Mouse (Mus musculus) retina, postnatal 1 day (tissue): ENCODE results near the gene Atic.
A peak's percentile ranks its signal among the peaks of the same experiment; 100 is the strongest.

Experiments
- DNase-seq: peaks from one replicate; pipeline ENCODE4 v3.0.0-alpha.2; 2012

Gene Atic

GRCm38 (mm10) chr1:71595365-71595764, 38.4 kb downstream of the Atic start:
- DNase-seq: no peak

DNA sequence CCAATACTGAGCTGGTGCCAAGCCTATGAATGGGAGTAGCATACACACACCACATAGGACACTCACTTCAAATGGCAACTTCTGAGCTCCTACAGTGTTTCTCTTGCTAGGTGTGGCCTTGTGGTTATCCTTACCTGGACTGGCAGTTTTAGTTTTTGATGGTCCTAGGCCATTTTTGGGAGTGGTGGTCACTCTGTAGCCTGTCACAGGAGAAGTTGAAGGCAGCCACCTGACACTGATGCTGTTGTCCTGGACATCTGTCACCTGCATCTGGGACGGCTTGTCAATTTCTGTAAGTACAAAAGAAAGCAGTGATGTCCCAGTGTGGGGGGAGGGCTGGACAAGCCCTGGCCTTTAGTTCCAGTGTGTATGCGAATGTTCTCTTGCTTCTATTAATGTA, 48.8 kb downstream of the Atic start:
- no peak for DNase-seq

DNA sequence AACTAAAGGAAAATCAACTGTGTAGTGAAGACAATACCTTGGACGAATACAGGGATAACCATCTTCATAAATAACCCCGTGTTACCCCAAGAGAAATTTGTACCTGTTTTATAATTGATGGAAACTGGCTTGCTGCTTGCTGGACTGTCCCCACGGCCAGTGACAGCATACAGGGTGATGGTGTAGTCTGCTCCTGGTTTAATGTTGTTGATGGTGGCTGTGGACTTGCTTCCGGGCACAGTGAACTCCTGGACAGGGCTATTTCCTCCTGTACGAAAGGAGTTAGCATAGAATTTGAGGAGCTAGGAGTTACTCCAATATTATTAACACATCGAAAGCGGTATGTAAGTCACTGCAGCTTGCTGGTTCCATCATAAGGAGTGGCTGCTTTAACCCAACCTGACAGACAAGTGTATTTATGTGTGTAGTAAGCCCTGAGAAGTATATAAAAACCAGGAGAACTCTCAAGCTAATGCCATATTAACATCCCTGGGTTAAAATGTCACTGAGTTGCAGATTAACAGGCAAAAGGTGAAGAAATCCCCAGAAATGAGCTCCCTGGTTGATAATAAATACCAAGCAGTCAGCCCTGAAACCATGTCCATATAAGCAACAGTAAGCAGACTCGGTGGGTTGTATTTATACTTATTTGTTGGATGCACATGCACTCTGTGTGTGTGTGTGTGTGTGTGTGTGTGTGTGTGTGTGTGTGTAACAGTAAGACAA, 49.8 kb downstream of the Atic start:
- DNase-seq: no peak

- no peak for DNase-seq
Measured at GRCm38 (mm10) chr1:71609057-71609775, 52.3 kb downstream of the Atic start.

DNA sequence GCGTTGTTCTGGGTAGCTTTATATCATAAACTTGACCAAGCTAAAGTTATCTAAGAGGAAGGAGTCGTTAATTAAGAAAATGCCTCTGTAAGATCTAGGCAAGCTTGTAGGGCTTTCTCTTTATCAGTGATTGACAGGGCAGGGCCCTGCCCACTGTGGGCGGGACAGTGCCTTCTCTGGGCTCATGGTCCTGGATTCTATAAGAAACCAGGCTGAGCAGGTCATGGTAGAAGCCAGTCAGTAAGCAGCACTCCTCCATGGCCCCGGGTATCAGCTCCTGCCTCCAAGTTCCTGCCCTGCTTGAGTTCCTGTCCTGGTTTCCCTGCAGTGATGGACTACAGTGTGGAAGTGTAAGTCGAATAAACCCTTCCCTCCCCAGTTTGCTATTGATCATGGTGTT, 53.0 kb downstream of the Atic start:
- DNase-seq: no peak

DNA sequence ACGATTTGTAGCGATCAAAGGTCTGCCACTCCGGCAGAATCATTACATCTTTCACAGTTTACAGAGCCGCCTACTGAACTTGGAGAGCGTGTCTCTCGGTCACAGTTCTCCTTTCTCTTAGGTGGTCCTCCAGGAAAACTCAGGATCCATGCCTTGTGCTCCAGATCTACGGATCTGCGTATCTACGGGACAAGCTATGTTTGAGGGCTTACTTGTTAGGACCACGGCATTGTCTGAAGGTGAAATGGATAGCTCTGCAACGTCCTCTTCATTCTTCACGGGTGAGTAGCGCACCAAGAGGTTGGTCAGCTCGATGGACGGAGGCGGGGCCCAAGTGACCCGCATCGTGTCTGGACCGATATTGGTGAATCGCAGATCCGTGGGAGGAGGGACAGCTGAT, 55.3 kb downstream of the Atic start:
- DNase-seq: no peak

DNA sequence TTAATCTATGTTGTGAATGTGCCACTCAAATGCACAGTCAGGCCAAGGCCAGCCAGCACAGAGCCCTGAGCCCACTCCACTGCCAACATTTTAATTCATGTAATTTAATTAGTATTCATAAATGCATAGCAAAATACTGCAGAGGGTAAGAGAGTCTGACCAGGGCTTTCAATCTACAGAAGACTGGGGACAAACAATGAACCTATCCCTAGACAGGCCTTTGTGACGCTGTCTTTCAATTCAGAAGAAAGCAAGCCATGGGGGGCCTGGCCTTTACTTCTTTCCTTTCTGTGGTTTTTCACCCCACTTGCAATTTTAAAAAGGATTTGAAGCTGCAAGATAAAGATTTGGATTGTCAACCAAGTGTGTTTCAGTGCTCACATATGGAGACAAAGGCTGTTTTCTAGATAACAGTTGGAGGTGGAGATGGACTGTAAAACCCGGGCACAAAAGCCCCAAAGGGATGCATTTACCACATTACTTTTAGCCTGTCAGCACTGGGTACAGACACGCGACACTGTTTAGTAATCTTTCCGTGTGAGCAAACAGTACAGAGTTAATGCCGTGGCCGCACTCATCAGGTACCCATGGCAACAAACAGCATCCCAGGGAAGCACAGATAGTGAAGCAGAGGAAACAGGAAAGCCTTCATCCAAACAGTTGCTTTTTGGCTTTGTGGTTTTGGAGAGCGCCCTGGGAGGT, 57.7 kb downstream of the Atic start:
- peak; percentile 47 for DNase-seq

- no peak for DNase-seq
Measured at GRCm38 (mm10) chr1:71621526-71621925, 64.6 kb downstream of the Atic start.

DNA sequence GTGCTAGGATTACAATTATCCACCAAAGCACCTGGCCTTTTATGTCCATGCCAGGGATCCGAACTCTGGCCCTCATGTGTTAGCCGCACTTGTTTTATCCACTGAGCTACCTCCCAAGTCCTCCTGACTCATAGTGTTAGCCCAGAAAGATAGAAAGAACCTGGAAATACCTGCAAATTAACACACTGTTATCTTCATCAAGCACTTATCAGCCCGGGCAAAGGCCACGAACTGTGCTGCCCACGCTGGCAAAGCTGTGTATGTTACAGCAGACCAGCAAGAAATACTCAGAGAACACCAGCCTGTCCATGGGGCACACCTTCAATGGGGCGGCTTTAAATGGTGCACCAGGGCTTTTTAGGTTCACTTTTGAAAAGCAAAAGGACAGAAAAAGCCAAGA, 66.7 kb downstream of the Atic start:
- DNase-seq: no peak
